Mouse (Mus musculus) megakaryocyte-erythroid progenitor cell, adult 5-6 weeks (primary cell): Measurements from ENCODE around the gene Tssk1. TPM values are rescaled to one million over a fixed set of nuclear protein-coding genes. Genes with fewer than 3 reads are reported as not detected.

ENCODE experiments used
- ATAC-seq: replicated peaks from 2 replicates; pipeline ENCODE4 v1.8.0; 2016; ENCODE audit warnings: mild to moderate bottlenecking, inconsistent platforms; ENCODE audit not compliant: severe bottlenecking, poor library complexity, low FRiP score, low TSS enrichment
- total RNA-seq, 2 experiments: library from RNA; stranded (forward) in 1 of 2; stranded (reverse) in 1 of 2; fragments of 200-1000, 215-1000 nt in 1 of 2; fragments of >200 nt in 1 of 2; fragmentation: Nextera tagmentation in 1 of 2; gene quantifications; 2 replicates each; pipeline ENCODE4 v1.2.3; 2014 to 2017

Tssk1 gene
- total RNA-seq, 2 experiments from 2014 or later = 0.14 to 0.72 TPM

DNA sequence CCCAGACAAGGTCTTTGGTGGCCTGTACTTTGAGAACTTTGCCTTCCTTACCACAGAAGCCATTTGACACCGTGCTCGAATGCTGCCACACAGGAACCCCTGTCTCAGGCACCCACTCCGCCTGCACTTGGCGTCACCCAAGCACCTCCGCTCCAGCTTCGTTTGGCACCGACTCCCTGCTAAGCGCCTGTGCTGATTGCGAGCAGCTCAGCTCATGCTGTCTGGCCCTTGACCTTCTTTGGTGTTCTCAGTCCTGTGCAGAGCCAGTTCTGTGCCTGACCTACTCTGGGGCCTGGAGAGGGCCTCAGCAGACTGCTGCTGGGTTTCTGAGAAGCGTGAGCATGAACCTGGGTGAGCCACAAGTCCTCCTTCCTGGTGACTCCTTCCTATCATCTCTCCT, 42.8 kb downstream of the Tssk1 start:
- no peak for ATAC-seq

DNA sequence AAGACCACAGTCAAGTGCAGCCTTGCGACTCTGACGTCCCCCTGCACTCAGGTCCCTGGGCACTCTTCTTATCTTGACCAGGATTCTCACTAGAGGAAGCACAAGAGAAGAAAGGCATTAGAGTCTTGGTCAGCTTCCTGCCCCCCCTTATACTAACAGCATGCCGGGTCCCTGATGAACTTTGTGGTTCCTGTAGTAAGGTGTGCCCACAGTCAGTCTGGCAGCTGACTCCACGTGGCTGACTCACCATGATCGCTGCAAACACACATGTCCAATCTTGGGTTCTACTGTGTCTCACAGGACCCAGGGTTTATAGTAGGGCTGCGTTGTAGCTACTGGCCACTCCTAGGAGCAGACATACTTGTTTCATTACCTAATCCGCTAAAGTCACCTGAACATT, 44.2 kb downstream of the Tssk1 start:
- ATAC-seq = no peak

DNA sequence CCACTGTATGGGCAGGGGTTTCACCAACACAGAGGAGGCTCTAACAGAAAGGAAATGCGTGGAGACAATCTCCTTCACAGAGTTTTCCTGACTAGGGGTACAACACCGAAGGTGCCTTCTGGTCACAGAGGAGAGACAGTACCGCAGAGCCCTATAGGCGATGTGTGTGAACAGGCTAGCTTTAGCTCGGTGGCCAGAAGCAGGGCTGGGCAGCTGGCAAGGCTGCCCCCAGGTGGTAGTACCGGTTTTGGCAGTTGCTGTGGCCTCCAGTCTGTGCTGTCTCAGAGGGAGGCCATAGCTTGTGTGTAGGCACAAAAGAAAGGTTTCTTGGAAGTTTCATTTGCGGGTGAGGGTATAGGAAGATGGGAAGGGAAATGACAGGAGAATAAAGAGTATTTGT, 44.8 kb downstream of the Tssk1 start:
- ATAC-seq = peak; percentile 89

DNA sequence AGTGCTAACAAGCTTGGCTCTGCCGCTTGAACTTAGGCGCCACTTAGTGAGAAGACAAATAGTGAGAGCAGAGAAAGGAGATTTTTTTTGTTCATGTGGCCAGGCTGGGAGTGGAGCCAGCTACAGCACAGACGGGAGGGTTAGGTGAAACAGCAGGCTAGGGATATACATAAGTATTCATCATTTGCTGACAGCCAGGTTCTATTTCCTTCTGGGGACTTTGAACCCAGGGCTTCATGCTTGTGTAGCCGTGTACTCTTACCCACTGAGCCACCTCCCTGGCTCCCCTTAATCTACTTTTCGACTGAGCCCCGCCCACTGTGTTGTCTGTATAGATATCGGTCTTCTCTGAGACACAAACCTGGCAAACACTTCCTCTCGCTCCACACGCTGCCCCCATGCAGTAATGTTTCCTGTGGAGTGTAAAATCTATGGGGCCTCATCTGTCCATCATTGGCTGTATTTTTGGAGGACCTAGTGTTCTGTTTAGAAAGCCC, 45.3 kb downstream of the Tssk1 start:
- peak; percentile 81 for ATAC-seq

DNA sequence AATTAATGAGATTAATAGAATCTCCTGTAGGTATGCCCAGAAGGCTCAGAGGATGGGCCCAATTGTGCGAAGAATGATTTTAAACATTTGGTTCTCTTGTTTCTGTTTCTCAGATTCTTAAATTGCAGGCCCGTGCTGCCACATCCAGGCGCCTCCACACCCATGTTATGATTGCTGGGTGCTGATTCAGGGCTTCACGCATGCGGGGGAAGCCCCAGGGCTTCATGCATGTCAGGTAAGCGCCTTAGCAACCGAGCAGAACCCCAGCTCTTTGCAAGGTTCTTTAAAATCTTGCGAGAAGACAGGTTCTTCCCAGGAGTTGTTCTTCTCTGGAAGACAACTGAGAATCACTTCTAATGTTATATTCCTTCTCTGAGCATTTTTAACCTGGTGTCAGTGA, 49.4 kb downstream of the Tssk1 start:
- no peak for ATAC-seq

DNA sequence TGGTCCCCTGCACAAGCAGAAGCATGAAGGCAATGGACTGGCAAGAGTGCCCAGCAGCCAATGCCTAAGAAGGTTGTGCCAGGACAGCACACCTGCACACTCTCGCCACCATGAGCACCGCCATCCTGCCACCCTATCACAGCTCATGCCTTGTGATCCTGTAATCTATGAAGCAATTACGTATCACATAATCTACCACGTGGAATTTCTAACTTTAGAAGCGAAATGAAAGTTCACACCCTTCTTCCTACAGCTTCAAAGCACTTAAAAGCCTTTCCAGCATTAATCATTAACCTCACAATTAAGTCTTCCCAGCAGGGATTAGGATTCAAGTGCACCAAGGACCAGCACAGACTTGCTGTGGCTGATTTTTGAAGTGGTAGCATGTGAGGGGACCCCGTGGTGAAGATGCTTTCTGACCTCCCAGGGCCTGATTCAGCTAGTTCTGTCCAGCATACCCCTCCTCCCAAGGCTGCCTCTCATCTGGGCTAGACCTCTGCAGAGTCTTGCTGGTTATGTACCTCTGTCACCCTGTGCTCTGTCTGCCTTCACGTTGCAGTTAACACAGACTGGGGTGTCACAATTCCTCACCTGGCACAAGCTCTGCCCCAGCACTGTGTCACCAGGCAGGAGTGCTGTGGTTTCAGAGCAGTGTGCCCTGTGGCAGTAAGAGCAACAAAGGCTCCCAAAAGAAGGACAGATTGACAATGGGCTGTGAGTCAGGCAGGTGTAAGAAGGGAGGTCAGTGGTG, 51.2 kb downstream of the Tssk1 start:
- ATAC-seq = no peak

Other genes with a start within 250 kb of the Tssk1 start
- 1.3 and 13.1 TPM in 2 replicates for gene Ccdc74a, start 247.8 kb upstream of the Tssk1 start, total RNA-seq (2014; fragmentation: Nextera tagmentation)
- 0.42 and 9.2 TPM in 2 replicates for gene Ccdc74a, start 247.8 kb upstream of the Tssk1 start, total RNA-seq (2017)
- 81.6 and 102 TPM in 2 replicates for gene Med15, start 161.3 kb upstream of the Tssk1 start, total RNA-seq (2014; fragmentation: Nextera tagmentation)
- 21.5 and 22.6 TPM in 2 replicates for gene Med15, start 161.3 kb upstream of the Tssk1 start, total RNA-seq (2017)
- 34.5 and 35.6 TPM in 2 replicates for gene Klhl22, start 134.6 kb upstream of the Tssk1 start, total RNA-seq (2014; fragmentation: Nextera tagmentation)
- gene Klhl22, start 134.6 kb upstream of the Tssk1 start, total RNA-seq (2017) = 26.6 and 65.5 TPM in 2 replicates
- gene Scarf2, start 96.9 kb upstream of the Tssk1 start, total RNA-seq (2014; fragmentation: Nextera tagmentation) = not detected in 2 replicates
- not detected in 2 replicates for gene Scarf2, start 96.9 kb upstream of the Tssk1 start, total RNA-seq (2017)
- gene B830017H08Rik, start 61.1 kb upstream of the Tssk1 start, total RNA-seq (2014; fragmentation: Nextera tagmentation) = not detected in 2 replicates
- not detected in 2 replicates for gene B830017H08Rik, start 61.1 kb upstream of the Tssk1 start, total RNA-seq (2017)
- 3.5 and 6.9 TPM in 2 replicates for gene Car15, start 55.9 kb upstream of the Tssk1 start, total RNA-seq (2014; fragmentation: Nextera tagmentation)
- gene Car15, start 55.9 kb upstream of the Tssk1 start, total RNA-seq (2017) = 2.2 and 3.4 TPM in 2 replicates
- 2.3 and 2.7 TPM in 2 replicates for gene Gm20518, start 2.6 kb upstream of the Tssk1 start, total RNA-seq (2014; fragmentation: Nextera tagmentation)
- gene Gm20518, start 2.6 kb upstream of the Tssk1 start, total RNA-seq (2017) = 1.2 TPM in 1 of 2 replicates, not detected in the other
- 32.7 and 36.4 TPM in 2 replicates for gene Dgcr2, start 4.3 kb downstream of the Tssk1 start, total RNA-seq (2014; fragmentation: Nextera tagmentation)
- 35.1 and 55.7 TPM in 2 replicates for gene Dgcr2, start 4.3 kb downstream of the Tssk1 start, total RNA-seq (2017)
- not detected in 2 replicates for gene Tssk2, start 4.4 kb downstream of the Tssk1 start, total RNA-seq (2014; fragmentation: Nextera tagmentation)
- 0.47 TPM in 1 of 2 replicates, not detected in the other for gene Tssk2, start 4.4 kb downstream of the Tssk1 start, total RNA-seq (2017)
- 21.1 and 23.2 TPM in 2 replicates for gene Ess2, start 17.1 kb downstream of the Tssk1 start, total RNA-seq (2014; fragmentation: Nextera tagmentation)
- 16.6 and 21.0 TPM in 2 replicates for gene Ess2, start 17.1 kb downstream of the Tssk1 start, total RNA-seq (2017)
- not detected in 2 replicates for gene Gsc2, start 20.8 kb downstream of the Tssk1 start, total RNA-seq (2014; fragmentation: Nextera tagmentation)
- gene Gsc2, start 20.8 kb downstream of the Tssk1 start, total RNA-seq (2017) = not detected in 2 replicates
- gene Slc25a1, start 34.0 kb downstream of the Tssk1 start, total RNA-seq (2014; fragmentation: Nextera tagmentation) = 76.4 and 85.0 TPM in 2 replicates
- gene Slc25a1, start 34.0 kb downstream of the Tssk1 start, total RNA-seq (2017) = 58.9 and 102 TPM in 2 replicates
- gene Vpreb2, start 86.2 kb downstream of the Tssk1 start, total RNA-seq (2014; fragmentation: Nextera tagmentation) = 4.0 TPM in 1 of 2 replicates, not detected in the other
- gene Vpreb2, start 86.2 kb downstream of the Tssk1 start, total RNA-seq (2017) = 3.3 TPM in 1 of 2 replicates, not detected in the other
- gene Dgcr6, start 158.6 kb downstream of the Tssk1 start, total RNA-seq (2014; fragmentation: Nextera tagmentation) = 61.2 and 64.6 TPM in 2 replicates
- 22.7 and 26.0 TPM in 2 replicates for gene Dgcr6, start 158.6 kb downstream of the Tssk1 start, total RNA-seq (2017)
- 9.8 and 14.0 TPM in 2 replicates for gene Prodh, start 196.0 kb downstream of the Tssk1 start, total RNA-seq (2014; fragmentation: Nextera tagmentation)
- 14.2 and 23.5 TPM in 2 replicates for gene Prodh, start 196.0 kb downstream of the Tssk1 start, total RNA-seq (2017)
- not detected in 2 replicates for gene Rtn4r, start 233.4 kb downstream of the Tssk1 start, total RNA-seq (2014; fragmentation: Nextera tagmentation)
- 0.30 and 0.38 TPM in 2 replicates for gene Rtn4r, start 233.4 kb downstream of the Tssk1 start, total RNA-seq (2017)